15 mouse cellular contexts compared by ENCODE assay signal in genomic region chr11:71497863-71498262, GRCm38 (mm10).
DNase-seq lines count a peak whose midpoint lies in the region; ATAC-seq and TF ChIP-seq lines count a peak whose summit lies in the region.
"Had no signal": no experiment of that assay in that cellular context is flagged by ENCODE, and none has a peak within 500 bp of the region (broad histone marks: within the 10 kb centered on the region; RNA-seq: fewer than 3 reads in every experiment).

No protein-coding gene starts in this region.

- WGBS in forebrain, embryonic 12.5 days: 9% methylated on average over 5 of the region's 5 CpGs
- 16% methylated on average over 5 of the region's 5 CpGs for WGBS in hindbrain, embryonic 15.5 days
- WGBS in midbrain, postnatal 0 days: 17% methylated on average over 5 of the region's 5 CpGs

- H3K9ac ChIP-seq in forebrain, embryonic 12.5 days: no peak overlapping the region
- H3K9ac ChIP-seq in hindbrain, embryonic 15.5 days: no peak overlapping the region
- no peak overlapping the region for H3K9ac ChIP-seq in midbrain, postnatal 0 days (replicated peaks; ENCODE audit: low read length, poor library complexity, severe bottlenecking)
- H3K9ac ChIP-seq: embryonic facial prominence, embryonic 15.5 days; liver, postnatal 0 days had no signal

- H3K4me1 ChIP-seq in forebrain, embryonic 12.5 days: peaks cover 27% of the 10 kb centered on the region
- peaks cover 16% of the 10 kb centered on the region for H3K4me1 ChIP-seq in hindbrain, embryonic 15.5 days (replicated peaks)
- H3K4me1 ChIP-seq in midbrain, postnatal 0 days (ENCODE audit: insufficient read depth, low read length): peaks cover 6% of the 10 kb centered on the region; the same call in 1 of the 2 replicates
- H3K4me1 ChIP-seq: embryonic facial prominence, embryonic 15.5 days had no signal

- no peaks in the 10 kb centered on the region for H3K9me3 ChIP-seq in forebrain, embryonic 12.5 days
- no peaks in the 10 kb centered on the region for H3K9me3 ChIP-seq in hindbrain, embryonic 15.5 days
- no peaks in the 10 kb centered on the region for H3K9me3 ChIP-seq in midbrain, postnatal 0 days (ENCODE audit: low read length)
- H3K9me3 ChIP-seq: embryonic facial prominence, embryonic 15.5 days had no signal

- no peaks in the 10 kb centered on the region for H3K36me3 ChIP-seq in forebrain, embryonic 12.5 days (replicated peaks)
- H3K36me3 ChIP-seq in hindbrain, embryonic 15.5 days: no peaks in the 10 kb centered on the region
- no peaks in the 10 kb centered on the region for H3K36me3 ChIP-seq in midbrain, postnatal 0 days (ENCODE audit: insufficient read depth, low read length)
- H3K36me3 ChIP-seq: embryonic facial prominence, embryonic 15.5 days had no signal

- no peak overlapping the region for H3K4me3 ChIP-seq in forebrain, embryonic 12.5 days (replicated peaks)
- H3K4me3 ChIP-seq in hindbrain, embryonic 15.5 days: no peak overlapping the region
- no peak overlapping the region for H3K4me3 ChIP-seq in midbrain, postnatal 0 days (ENCODE audit: low read depth, low read length)
- H3K4me3 ChIP-seq: embryonic facial prominence, embryonic 15.5 days had no signal

- peak; percentile 84 for ATAC-seq in forebrain, embryonic 12.5 days (ENCODE audit: low FRiP score)
- peak; percentile 85 for ATAC-seq in hindbrain, embryonic 15.5 days (ENCODE audit: low FRiP score, low read depth)
- ATAC-seq in midbrain, postnatal 0 days (ENCODE audit: low FRiP score): no peak
- ATAC-seq in megakaryocyte-erythroid progenitor cell, adult 5-6 weeks (replicated peaks; ENCODE audit: low FRiP score, low TSS enrichment, poor library complexity, severe bottlenecking): no peak
- no peak for ATAC-seq in cerebellum, adult (ENCODE audit: insufficient number of reproducible peaks, low FRiP score, low TSS enrichment)
- ATAC-seq: activated CD4-positive, CD25-positive, alpha-beta regulatory T cell, adult 4 months; liver, postnatal 0 days had no signal

- no peak for TF ChIP-seq CTCF in midbrain, postnatal 0 days (IDR thresholded peaks at IDR 0.05)

- DNase-seq in embryo, embryonic 10.5 days (ENCODE audit: low spot score): peak; percentile 76
- peak; percentile 70 for DNase-seq in midbrain, postnatal 0 days (ENCODE audit: low spot score)
- no peak for DNase-seq in layer of hippocampus, postnatal 10 days (ENCODE audit: low spot score in 2 of 2)
- no peak for DNase-seq in kidney, adult 8-10 months
- DNase-seq: cerebellum, adult 8-10 months; heart, postnatal 4 days; layer of hippocampus, adult 9-11 months; liver, postnatal 0 days had no signal

- H3K27me3 ChIP-seq in forebrain, embryonic 12.5 days: no peaks in the 10 kb centered on the region
- no peaks in the 10 kb centered on the region for H3K27me3 ChIP-seq in hindbrain, embryonic 15.5 days
- H3K27me3 ChIP-seq in midbrain, postnatal 0 days (ENCODE audit: insufficient read depth, low read length): no peaks in the 10 kb centered on the region
- H3K27me3 ChIP-seq: embryonic facial prominence, embryonic 15.5 days had no signal

- no peak overlapping the region for H3K4me2 ChIP-seq in forebrain, embryonic 12.5 days
- H3K4me2 ChIP-seq in hindbrain, embryonic 15.5 days: no peak overlapping the region
- no peak overlapping the region for H3K4me2 ChIP-seq in midbrain, postnatal 0 days (ENCODE audit: low read depth, low read length, poor library complexity, severe bottlenecking)
- H3K4me2 ChIP-seq: embryonic facial prominence, embryonic 15.5 days; heart, embryonic 11.5 days had no signal

- H3K27ac ChIP-seq in forebrain, embryonic 12.5 days: peak overlapping the region; percentile 83
- peak overlapping the region; percentile 6 for H3K27ac ChIP-seq in hindbrain, embryonic 15.5 days (replicated peaks)
- peak overlapping the region; percentile 57 for H3K27ac ChIP-seq in midbrain, postnatal 0 days (ENCODE audit: low read depth, low read length)
- H3K27ac ChIP-seq: embryonic facial prominence, embryonic 15.5 days had no signal

Comparison
In these comparisons a context has a peak if more than half of its experiments do, and no peak if none do; other contexts are left out.
1. DNase-seq: peak in embryo, embryonic 10.5 days (single experiment) and midbrain, postnatal 0 days (single experiment); none in layer of hippocampus, postnatal 10 days (0 of 2) and kidney, adult 8-10 months (0 of 2).
2. ATAC-seq: peak in forebrain, embryonic 12.5 days (single experiment) and hindbrain, embryonic 15.5 days (single experiment); none in midbrain, postnatal 0 days (single experiment), megakaryocyte-erythroid progenitor cell, adult 5-6 weeks (single experiment) and cerebellum, adult (single experiment).
3. H3K27ac ChIP-seq: peak in every context shown above with its lines; median percentile 83 in forebrain, embryonic 12.5 days; 57 in midbrain, postnatal 0 days; 6 in hindbrain, embryonic 15.5 days.